Mouse (Mus musculus): ENCODE measurements around the gene Dnajb12. TPM values are rescaled to one million over a fixed set of nuclear protein-coding genes. Genes with fewer than 3 reads are reported as not detected.
A peak's percentile ranks its signal among the peaks of the same experiment; 100 is the strongest.

Gene Dnajb12
- total and polyA plus RNA-seq, 3 experiments = 32.9 to 45.4 (median 36.8) TPM

GRCm38 (mm10) chr10:59918111-59918510 lies 38.8 kb downstream of the Dnajb12 start:
- no peak overlapping the region for H3K9ac ChIP-seq (ENCODE audit: low read depth, low read length)
- H3K36me3 ChIP-seq (ENCODE audit: control insufficient read depth, insufficient read depth, low read length) = no peaks in the 10 kb centered on the region
- 81% methylated on average over 4 of the region's 4 CpGs for WGBS
- TF ChIP-seq POLR2A (IDR thresholded peaks at IDR 0.05; ENCODE audit: insufficient read depth, low read depth, low read length) (no peak), CTCF (IDR thresholded peaks at IDR 0.05) (no peak), EP300 (IDR thresholded peaks at IDR 0.05; ENCODE audit: insufficient read depth, low read depth, low read length) (no peak)
- no peaks in the 10 kb centered on the region for H3K79me2 ChIP-seq (replicated peaks; ENCODE audit: control insufficient read depth, insufficient read depth, low read length)
- no peaks in the 10 kb centered on the region for H3K27me3 ChIP-seq (ENCODE audit: control insufficient read depth, insufficient read depth, low read length)
- no peak for DNase-seq
- H3K27ac ChIP-seq = no peak overlapping the region
- H3K4me1 ChIP-seq (ENCODE audit: control insufficient read depth, insufficient read depth, low read length) = peaks cover 25% of the 10 kb centered on the region
- intact Hi-C loops (cut with DNase I) = no loop called here
- no peak overlapping the region for H3K4me3 ChIP-seq

- no peak overlapping the region for H3K4me3 ChIP-seq
- H3K36me3 ChIP-seq (ENCODE audit: control insufficient read depth, insufficient read depth, low read length) = no peaks in the 10 kb centered on the region
- WGBS = 31% methylated on average over 15 of the region's 15 CpGs
- peak; percentile 66 to 73 for DNase-seq
- H3K27ac ChIP-seq = peak overlapping the region; percentile 77
- TF ChIP-seq EP300 (IDR thresholded peaks at IDR 0.05; ENCODE audit: insufficient read depth, low read depth, low read length) (no peak), POLR2A (IDR thresholded peaks at IDR 0.05; ENCODE audit: insufficient read depth, low read depth, low read length) (peak; percentile 44; the same call in 1 of the 2 replicates)
- H3K9ac ChIP-seq (ENCODE audit: low read depth, low read length) = no peak overlapping the region
- peaks cover 25% of the 10 kb centered on the region for H3K4me1 ChIP-seq (ENCODE audit: control insufficient read depth, insufficient read depth, low read length)
- no peaks in the 10 kb centered on the region for H3K79me2 ChIP-seq (replicated peaks; ENCODE audit: control insufficient read depth, insufficient read depth, low read length)
- intact Hi-C loops (cut with DNase I) = no loop called here
- no peaks in the 10 kb centered on the region for H3K27me3 ChIP-seq (ENCODE audit: control insufficient read depth, insufficient read depth, low read length)
Measured at GRCm38 (mm10) chr10:59919494-59920181, 40.3 kb downstream of the Dnajb12 start.

GRCm38 (mm10) chr10:59920485-59920809 lies 41.1 kb downstream of the Dnajb12 start:
- DNase-seq = peak in 1 of 2 experiments; percentile 32
- intact Hi-C loops (cut with DNase I) = no loop called here
- Histone ChIP-seq H3K27ac (peak overlapping the region; percentile 77), H3K27me3 (ENCODE audit: control insufficient read depth, insufficient read depth, low read length) (no peaks in the 10 kb centered on the region), H3K4me3 (peak overlapping the region; percentile 53), H3K79me2 (replicated peaks; ENCODE audit: control insufficient read depth, insufficient read depth, low read length) (no peaks in the 10 kb centered on the region), H3K9ac (ENCODE audit: low read depth, low read length) (no peak overlapping the region; the same call in 1 of the 2 replicates), H3K36me3 (ENCODE audit: control insufficient read depth, insufficient read depth, low read length) (no peaks in the 10 kb centered on the region), H3K4me1 (ENCODE audit: control insufficient read depth, insufficient read depth, low read length) (peaks cover 19% of the 10 kb centered on the region)
- WGBS = 46% methylated on average over 7 of the region's 7 CpGs
- no peak for TF ChIP-seq EP300 (IDR thresholded peaks at IDR 0.05; ENCODE audit: insufficient read depth, low read depth, low read length)
- no peak for TF ChIP-seq CTCF (IDR thresholded peaks at IDR 0.05)
- no peak for TF ChIP-seq POLR2A (IDR thresholded peaks at IDR 0.05; ENCODE audit: insufficient read depth, low read depth, low read length)

GRCm38 (mm10) chr10:59920810-59921681 lies 41.7 kb downstream of the Dnajb12 start:
- no peaks in the 10 kb centered on the region for H3K79me2 ChIP-seq (replicated peaks; ENCODE audit: control insufficient read depth, insufficient read depth, low read length)
- H3K27ac ChIP-seq = peak overlapping the region; percentile 77
- no peaks in the 10 kb centered on the region for H3K36me3 ChIP-seq (ENCODE audit: control insufficient read depth, insufficient read depth, low read length)
- H3K4me3 ChIP-seq = peak overlapping the region; percentile 53
- 7% methylated on average over 33 of the region's 33 CpGs for WGBS
- H3K27me3 ChIP-seq (ENCODE audit: control insufficient read depth, insufficient read depth, low read length) = no peaks in the 10 kb centered on the region
- H3K9ac ChIP-seq (ENCODE audit: low read depth, low read length) = peak overlapping the region; percentile 55
- intact Hi-C loops (cut with DNase I) = no loop called here
- DNase-seq = peak; percentile 78 to 83
- TF ChIP-seq POLR2A (IDR thresholded peaks at IDR 0.05; ENCODE audit: insufficient read depth, low read depth, low read length) (peak; percentile 36; the same call in 1 of the 2 replicates), EP300 (IDR thresholded peaks at IDR 0.05; ENCODE audit: insufficient read depth, low read depth, low read length) (peak; percentile 77; the same call in 1 of the 2 replicates), CTCF (IDR thresholded peaks at IDR 0.05) (peak; percentile 56)
- H3K4me1 ChIP-seq (ENCODE audit: control insufficient read depth, insufficient read depth, low read length) = peaks cover 15% of the 10 kb centered on the region

- intact Hi-C loops (cut with DNase I) = loop anchor here (2.0 kb wide), 2 partner anchors 15 to 27 kb away; no protein-coding TSS in a partner anchor
- Histone ChIP-seq H3K4me3 (no peak overlapping the region), H3K9ac (ENCODE audit: low read depth, low read length) (no peak overlapping the region), H3K27me3 (ENCODE audit: control insufficient read depth, insufficient read depth, low read length) (no peaks in the 10 kb centered on the region), H3K27ac (no peak overlapping the region), H3K79me2 (replicated peaks; ENCODE audit: control insufficient read depth, insufficient read depth, low read length) (no peaks in the 10 kb centered on the region), H3K36me3 (ENCODE audit: control insufficient read depth, insufficient read depth, low read length) (no peaks in the 10 kb centered on the region), H3K4me1 (ENCODE audit: control insufficient read depth, insufficient read depth, low read length) (peaks cover 14% of the 10 kb centered on the region)
- no peak for DNase-seq
- TF ChIP-seq CTCF (IDR thresholded peaks at IDR 0.05) = no peak
- no peak for TF ChIP-seq POLR2A (IDR thresholded peaks at IDR 0.05; ENCODE audit: insufficient read depth, low read depth, low read length)
- TF ChIP-seq EP300 (IDR thresholded peaks at IDR 0.05; ENCODE audit: insufficient read depth, low read depth, low read length) = no peak
- 91% methylated on average over 2 of the region's 2 CpGs for WGBS
Measured at GRCm38 (mm10) chr10:59923493-59923892, 44.1 kb downstream of the Dnajb12 start.

Data from heart, adult 2 months (tissue).